Mouse (Mus musculus): ENCODE measurements at regions not wholly inside any gene's neighbourhood (a gene's known extent, or its start where the extent isn't known, plus 50 kb on each side); places are given as distances from the start of the nearest gene placed in this dataset.
"Not testable (repeated sequence)": the region's sequence is repeated elsewhere in the genome, so short reads cannot be mapped to it uniquely, and the experiment has no call there.

DNA sequence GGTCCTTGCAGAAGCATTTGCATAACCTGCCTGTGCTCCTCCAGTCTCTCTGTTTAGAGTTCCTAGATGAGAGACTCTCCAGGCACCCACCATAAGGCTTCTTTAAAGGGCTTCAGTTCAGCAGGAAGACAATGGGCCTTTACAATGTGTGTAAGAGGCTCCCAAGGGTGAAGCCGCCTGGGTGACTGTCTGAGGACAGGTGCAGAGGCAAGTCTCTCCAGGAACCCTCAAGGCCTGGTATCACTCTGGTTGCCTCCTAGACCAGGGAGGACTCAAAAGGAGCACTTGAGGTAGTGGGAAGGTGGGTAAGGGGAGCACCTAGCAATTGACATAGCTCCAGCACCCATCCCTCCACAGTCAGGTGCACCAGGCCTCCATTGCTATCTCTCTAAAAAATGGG is 55.8 kb upstream of the Irx2 start:
- 80% methylated on average over 1 of the region's 1 CpGs for WGBS
- Histone ChIP-seq H3K4me1 (replicated peaks; ENCODE audit: control insufficient read depth, insufficient read depth) (no peaks in the 10 kb centered on the region), H3K36me3 (ENCODE audit: control insufficient read depth, insufficient read depth, low read length) (no peaks in the 10 kb centered on the region), H3K27me3 (ENCODE audit: control insufficient read depth, insufficient read depth, low read length) (no peaks in the 10 kb centered on the region), H3K4me3 (ENCODE audit: low read depth, low read length) (no peak overlapping the region), H3K9me3 (ENCODE audit: control insufficient read depth, low read length) (no peaks in the 10 kb centered on the region), H3K27ac (replicated peaks) (no peak overlapping the region), H3K4me2 (replicated peaks; ENCODE audit: low read depth) (no peak overlapping the region), H3K9ac (ENCODE audit: low read length) (no peak overlapping the region)
- DNase-seq (ENCODE audit: low spot score) (no peak), ATAC-seq (ENCODE audit: low FRiP score, low TSS enrichment) (no peak)
- no peak for TF ChIP-seq EP300 (optimal IDR thresholded peaks at IDR 0.05)
- TF ChIP-seq CTCF (IDR thresholded peaks at IDR 0.05; ENCODE audit: low read depth): no peak

DNA sequence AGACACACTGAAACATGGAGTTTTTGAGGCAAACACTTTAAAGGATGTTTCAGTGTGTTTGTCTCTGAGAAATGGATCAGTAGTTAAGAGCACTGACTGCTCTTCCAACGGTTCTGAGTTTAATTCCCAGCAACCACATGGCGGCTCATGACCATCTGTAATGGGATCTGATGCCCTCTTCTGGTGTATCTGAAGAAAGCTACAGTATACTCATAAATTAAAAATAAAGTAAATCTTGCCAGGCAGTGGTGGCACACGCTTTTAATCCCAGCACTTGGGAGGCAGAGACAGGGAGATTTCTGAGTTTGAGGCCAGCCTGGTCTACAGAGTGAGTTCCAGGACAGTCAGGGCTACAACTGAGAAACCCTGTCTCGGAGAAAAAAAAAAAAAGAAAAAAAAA is 54.5 kb upstream of the Irx2 start:
- not testable (repeated sequence) for H3K4me2 ChIP-seq (replicated peaks; ENCODE audit: low read depth); H3K9me3 ChIP-seq (ENCODE audit: control insufficient read depth, low read length); H3K4me1 ChIP-seq (replicated peaks; ENCODE audit: control insufficient read depth, insufficient read depth); ATAC-seq (ENCODE audit: low FRiP score, low TSS enrichment); H3K9ac ChIP-seq (ENCODE audit: low read length); DNase-seq (ENCODE audit: low spot score); H3K27me3 ChIP-seq (ENCODE audit: control insufficient read depth, insufficient read depth, low read length); H3K4me3 ChIP-seq (ENCODE audit: low read depth, low read length); H3K36me3 ChIP-seq (ENCODE audit: control insufficient read depth, insufficient read depth, low read length); H3K27ac ChIP-seq (replicated peaks)
- peak; percentile 20; the same call in 1 of the 2 replicates for TF ChIP-seq CTCF (IDR thresholded peaks at IDR 0.05; ENCODE audit: low read depth)
- 72% methylated on average over 4 of the region's 4 CpGs for WGBS

- Histone ChIP-seq H3K9me3 (ENCODE audit: control insufficient read depth, low read length) (no peaks in the 10 kb centered on the region), H3K27me3 (ENCODE audit: control insufficient read depth, insufficient read depth, low read length) (no peaks in the 10 kb centered on the region), H3K4me3 (ENCODE audit: low read depth, low read length) (no peak overlapping the region), H3K27ac (replicated peaks) (no peak overlapping the region), H3K4me2 (replicated peaks; ENCODE audit: low read depth) (no peak overlapping the region), H3K4me1 (replicated peaks; ENCODE audit: control insufficient read depth, insufficient read depth) (no peaks in the 10 kb centered on the region), H3K9ac (ENCODE audit: low read length) (no peak overlapping the region), H3K36me3 (ENCODE audit: control insufficient read depth, insufficient read depth, low read length) (no peaks in the 10 kb centered on the region)
- TF ChIP-seq CTCF (IDR thresholded peaks at IDR 0.05; ENCODE audit: low read depth) (no peak), EP300 (optimal IDR thresholded peaks at IDR 0.05) (no peak)
- no peak for DNase-seq (ENCODE audit: low spot score)
- 18% methylated on average over 6 of the region's 6 CpGs for WGBS
- ATAC-seq (ENCODE audit: low FRiP score, low TSS enrichment): no peak
Observed at GRCm38 (mm10) chr13:72576485-72576884, 52.1 kb upstream of the Irx2 start.

GRCm38 (mm10) chr13:72578416-72578815 is 50.2 kb upstream of the Irx2 start:
- H3K36me3 ChIP-seq (ENCODE audit: control insufficient read depth, insufficient read depth, low read length): no peaks in the 10 kb centered on the region

More at GRCm38 (mm10) chr13:72578416-72578815, 50.2 kb upstream of the Irx2 start:
- H3K9ac ChIP-seq (ENCODE audit: low read length): no peak overlapping the region
- no peak for ATAC-seq (ENCODE audit: low FRiP score, low TSS enrichment)
- H3K27ac ChIP-seq (replicated peaks): no peak overlapping the region
- no peaks in the 10 kb centered on the region for H3K27me3 ChIP-seq (ENCODE audit: control insufficient read depth, insufficient read depth, low read length)
- DNase-seq (ENCODE audit: low spot score): no peak
- no peaks in the 10 kb centered on the region for H3K4me1 ChIP-seq (replicated peaks; ENCODE audit: control insufficient read depth, insufficient read depth)
- no peak overlapping the region for H3K4me3 ChIP-seq (ENCODE audit: low read depth, low read length)
- 86% methylated on average over 3 of the region's 3 CpGs for WGBS
- no peak overlapping the region for H3K4me2 ChIP-seq (replicated peaks; ENCODE audit: low read depth)
- TF ChIP-seq EP300 (optimal IDR thresholded peaks at IDR 0.05) (no peak), CTCF (IDR thresholded peaks at IDR 0.05; ENCODE audit: low read depth) (no peak)
- H3K9me3 ChIP-seq (ENCODE audit: control insufficient read depth, low read length): no peaks in the 10 kb centered on the region

All from stomach, postnatal 0 days (tissue).